Mouse (Mus musculus) inflammation-experienced regulatory T-cells, adult 6 months (primary cell): ENCODE results near the gene H2-M10.1. TPM values are rescaled to one million over a fixed set of nuclear protein-coding genes. Genes with fewer than 3 reads are reported as not detected.
"Not testable (repeated sequence)": the region's sequence is repeated elsewhere in the genome, so short reads cannot be mapped to it uniquely, and the experiment has no call there.

ENCODE experiments used
- ATAC-seq: one replicate; pipeline ENCODE4 v1.8.0; 2017
- polyA plus RNA-seq, 3 experiments: library from polyadenylated mRNA; unstranded; fragments of 100-300 nt; shearing (Covaris generic); gene quantifications; one replicate each; pipeline ENCODE4 v1.2.1; 2017

The H2-M10.1 gene
- polyA plus RNA-seq: not detected

DNA sequence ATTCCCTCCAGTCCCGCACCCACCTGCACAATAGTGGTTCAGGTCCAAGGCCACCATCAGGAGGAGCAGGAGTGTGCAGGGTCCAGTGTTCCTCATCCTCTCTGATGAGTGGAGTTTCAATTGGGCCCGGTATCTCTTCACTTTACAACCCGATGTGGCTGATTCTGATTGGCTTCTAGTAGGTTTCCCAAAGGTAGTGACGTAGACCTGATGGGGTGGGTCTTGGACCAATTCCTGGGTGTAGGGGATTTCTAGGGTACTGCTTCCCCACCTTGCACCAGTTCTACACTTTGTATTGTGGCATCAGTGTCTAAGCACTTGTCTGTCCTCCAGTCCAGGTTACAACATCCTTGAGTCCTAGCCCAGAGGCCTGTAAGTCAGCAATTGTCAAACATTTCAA is at the start of gene H2-M10.1:
Gene H2-M10.1, minus strand, starts transcription at position 101 of the 400 bp plus-strand sequence.
- no peak for ATAC-seq

DNA sequence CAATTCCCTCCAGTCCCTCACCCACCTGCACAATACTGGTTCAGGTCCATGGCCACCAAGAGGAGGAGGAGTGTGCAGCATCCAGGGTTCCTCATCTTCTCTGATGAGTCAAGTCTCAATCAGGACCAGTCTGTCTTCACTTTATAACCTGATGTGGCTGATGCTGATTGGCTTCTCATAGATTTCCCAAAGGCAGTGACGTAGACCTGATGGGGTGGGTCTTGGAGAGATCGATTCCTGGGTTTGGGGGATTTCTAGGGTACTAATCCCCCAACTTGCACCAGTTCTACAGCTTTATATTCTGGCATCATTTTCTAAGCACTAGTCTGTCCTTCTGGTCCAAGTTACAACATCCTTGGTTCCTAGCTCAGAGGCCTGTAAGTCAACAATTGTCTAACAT is 42.4 kb upstream of the H2-M10.1 start, which contains the start of gene H2-M10.3:
Gene H2-M10.3, minus strand, starts transcription at position 101 of the 400 bp plus-strand sequence.
- not testable (repeated sequence) for ATAC-seq

DNA sequence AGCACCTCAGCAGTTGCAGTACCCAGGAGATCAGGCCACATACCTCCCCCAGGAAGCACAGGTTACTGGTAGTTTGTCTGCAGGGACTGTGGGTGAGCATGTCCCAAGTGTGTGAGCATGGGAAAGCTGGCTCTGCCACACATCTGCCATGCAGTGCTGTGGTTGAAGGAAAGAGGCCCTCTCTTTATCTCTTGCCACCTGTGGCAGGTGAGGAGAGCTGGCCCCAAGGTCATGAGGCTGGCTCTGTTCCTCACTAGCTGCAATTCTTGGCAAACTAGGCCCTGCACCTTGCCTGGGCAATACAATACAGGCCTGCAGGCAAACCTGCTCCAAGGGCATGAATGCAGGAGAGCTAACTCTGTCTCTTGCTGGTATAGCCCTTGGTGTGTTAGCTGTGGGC is 36.4 kb upstream of the H2-M10.1 start:
- not testable (repeated sequence) for ATAC-seq

DNA sequence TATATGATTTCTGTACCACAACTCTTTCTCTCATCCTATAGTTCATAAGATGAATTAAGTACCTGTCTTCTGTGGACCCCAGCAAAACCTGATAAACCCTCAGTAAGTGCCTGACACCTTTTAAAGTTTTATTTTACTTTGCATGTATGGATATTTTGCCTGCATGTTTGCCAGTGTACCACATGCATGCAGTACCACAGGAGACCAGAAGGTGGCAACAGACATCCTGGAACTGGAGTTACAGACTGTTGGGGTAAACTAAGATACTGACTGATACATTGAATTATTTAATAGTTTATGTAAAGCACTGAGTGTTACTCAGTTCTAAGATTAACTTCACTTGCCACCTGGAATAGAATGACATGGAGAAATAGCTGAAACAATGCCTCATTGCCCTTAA is 31.6 kb upstream of the H2-M10.1 start:
- ATAC-seq: not testable (repeated sequence)

DNA sequence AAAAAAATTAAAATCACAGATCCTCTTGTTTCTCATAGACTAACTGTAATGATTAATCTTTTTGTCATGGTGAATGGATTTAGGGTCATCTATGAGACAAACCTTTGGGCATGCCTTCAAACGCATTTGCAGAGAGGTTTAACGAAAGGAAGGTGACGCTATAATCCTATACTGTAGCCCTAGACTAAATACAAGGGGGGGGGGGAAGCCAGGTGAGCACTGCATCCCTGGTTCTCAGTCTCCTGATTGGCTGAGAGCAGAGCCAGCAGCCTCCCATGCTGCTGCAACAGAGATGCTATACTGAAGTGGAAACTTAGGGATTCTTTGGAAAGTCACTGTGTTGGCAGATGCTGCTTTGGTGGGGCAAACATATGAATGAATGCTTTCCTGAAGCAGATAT is 29.8 kb upstream of the H2-M10.1 start:
- ATAC-seq: no peak

DNA sequence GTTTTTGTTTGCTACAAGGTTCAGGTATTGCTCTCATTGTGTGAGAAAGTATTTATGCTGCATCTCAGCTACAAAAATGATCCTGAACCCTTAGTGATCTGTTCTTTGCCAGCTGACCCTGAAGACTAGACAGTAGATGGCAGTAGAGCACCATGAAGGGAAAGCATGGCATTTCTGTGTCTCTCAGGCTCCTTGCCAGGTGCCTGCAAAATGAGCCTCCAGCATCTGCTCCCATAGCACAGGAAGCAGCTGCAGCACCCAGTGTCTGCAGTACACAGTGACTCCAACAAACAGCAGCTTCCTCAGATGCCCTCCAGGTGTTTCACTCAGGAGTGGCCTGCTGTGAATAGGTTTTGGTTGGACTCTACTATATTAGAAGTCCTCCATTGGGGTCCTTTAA is 29.4 kb upstream of the H2-M10.1 start:
- ATAC-seq: not testable (repeated sequence)

DNA sequence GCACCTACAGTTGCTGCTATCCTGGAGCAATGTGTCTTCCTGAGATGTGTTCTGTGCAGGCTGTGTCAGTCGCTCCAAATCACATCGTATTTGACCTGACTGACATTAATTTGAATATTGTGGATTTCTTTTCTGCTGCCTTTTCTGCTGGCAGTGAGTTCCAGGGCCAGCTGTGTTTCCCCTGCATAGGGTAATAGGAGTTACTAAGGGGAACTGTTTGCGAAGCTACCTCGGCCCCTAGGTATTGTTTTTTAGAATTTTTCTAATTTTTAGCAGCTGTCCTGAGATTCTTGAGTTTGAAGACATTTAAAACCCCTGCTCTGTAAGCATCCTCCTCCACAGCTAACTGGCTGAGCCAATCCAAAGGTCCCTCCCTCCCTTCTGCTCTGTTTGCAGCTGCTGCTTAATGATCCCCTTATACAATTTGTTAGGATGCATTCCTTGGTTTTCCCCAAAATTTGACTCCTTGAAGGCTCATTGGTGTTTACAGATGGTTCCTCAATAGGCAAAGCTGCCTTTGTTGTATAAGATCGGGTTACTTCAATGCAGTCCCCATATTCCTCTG is 10.2 kb downstream of the H2-M10.1 start:
- no peak for ATAC-seq

DNA sequence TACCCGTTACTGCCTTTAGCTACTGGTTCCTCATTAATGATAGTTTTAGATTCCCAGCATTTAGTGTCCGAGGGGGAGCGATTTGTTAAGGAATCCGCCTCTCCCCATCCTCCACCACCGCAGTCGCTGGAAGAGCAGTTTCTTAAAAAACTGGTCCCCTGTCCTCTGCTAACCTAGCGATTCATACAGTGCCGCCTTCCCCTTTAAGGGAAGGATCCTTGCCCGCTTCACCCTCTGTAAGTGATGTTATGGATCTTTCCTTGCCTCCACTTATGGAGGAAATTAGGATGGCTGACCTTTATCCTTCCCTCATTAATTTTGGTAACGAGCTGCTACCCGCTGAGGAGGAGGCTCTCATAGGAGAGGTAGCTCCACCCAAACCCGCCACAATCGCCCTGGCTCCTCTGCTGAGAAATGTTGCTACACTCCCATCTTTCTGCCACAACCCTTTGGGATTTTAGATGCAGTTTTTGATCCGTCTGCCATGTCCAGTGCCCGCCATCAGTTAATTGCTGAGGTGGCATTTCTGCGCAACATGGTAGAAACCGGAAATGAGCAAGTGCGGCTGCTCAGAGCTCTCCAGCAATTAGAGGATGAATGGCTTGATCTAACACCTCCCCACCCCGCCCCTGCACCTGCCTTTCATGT is 10.8 kb downstream of the H2-M10.1 start:
- peak; percentile 95 for ATAC-seq

DNA sequence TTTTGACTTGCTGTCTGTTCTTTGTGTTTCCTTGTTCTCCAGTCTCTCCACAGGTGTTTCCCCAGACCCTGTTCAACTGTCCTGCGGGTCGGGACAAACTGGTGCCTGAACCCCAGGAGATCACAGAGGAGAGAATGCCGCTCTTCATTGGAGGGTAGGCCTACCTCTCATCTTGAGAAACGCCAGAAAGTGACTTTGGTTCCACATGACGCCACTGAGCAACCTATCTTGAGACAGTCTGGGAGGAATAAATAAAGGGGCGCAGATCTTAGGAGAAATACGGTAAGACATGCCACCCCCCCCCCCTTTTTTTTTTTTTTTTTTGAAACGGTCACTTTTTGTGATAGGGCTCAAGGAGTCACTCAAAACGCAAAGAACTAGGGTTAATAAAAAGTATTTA is 11.4 kb downstream of the H2-M10.1 start:
- ATAC-seq: peak; percentile 18

DNA sequence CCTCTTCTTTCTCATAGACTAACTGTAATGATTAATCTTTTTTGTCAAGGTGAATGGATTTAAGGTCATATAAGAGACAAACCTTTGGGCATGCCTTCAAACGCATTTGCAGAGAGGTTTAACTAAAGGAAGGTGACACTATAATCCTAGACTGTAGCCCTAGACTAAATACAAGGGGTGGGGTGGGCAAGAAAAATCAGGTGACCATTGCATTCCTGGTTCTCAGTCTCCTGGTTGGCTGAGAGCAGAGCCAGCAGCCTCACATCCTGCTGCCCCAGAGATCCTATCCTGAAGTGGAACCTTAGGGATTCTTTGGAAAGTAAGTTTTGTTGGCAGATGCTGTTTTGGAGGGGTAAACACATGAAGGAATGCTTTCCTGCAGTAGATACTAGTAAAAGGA is 16.7 kb downstream of the H2-M10.1 start:
- ATAC-seq: no peak

DNA sequence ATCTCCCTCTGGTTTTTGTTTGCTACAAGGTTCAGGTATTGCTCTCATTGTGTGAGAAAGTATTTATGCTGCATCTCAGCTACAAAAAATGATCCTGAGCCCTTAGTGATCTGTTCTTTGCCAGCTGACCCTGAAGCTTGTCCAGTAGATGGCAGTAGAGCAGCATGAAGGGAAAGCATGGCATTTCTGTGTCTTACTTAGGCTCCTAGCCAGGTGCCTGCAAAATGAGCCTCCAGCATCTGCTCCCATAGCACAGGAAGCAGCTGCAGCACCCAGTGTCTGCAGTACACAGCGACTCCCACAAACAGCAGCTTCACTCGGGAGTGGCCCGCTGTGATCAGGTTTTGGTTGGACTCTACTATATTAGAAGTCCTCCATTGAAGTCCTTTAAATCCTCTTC is 17.1 kb downstream of the H2-M10.1 start:
- ATAC-seq: not testable (repeated sequence)

DNA sequence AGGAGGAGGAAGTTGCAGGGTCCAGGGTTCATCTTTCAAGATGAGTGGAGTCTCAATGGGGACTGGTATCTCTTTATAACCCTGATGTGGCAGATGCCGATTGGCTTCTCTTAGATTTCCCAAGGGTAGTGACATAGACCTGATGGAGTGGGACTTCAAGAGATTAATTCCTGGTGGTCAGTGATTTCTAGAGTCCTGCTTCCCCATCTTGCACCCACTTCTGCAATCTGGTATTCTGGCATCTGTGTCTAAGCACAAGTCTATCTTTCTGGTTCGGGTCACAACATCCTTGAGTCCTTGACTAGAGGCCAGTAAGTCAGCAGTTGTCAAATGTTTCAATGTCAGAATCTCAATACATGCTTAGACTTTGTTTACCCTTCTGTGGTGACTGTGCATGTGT is 39.6 kb downstream of the H2-M10.1 start, which contains the start of gene H2-M10.2:
Gene H2-M10.2, minus strand, starts transcription at position 101 of the 400 bp plus-strand sequence.
- ATAC-seq: no peak

DNA sequence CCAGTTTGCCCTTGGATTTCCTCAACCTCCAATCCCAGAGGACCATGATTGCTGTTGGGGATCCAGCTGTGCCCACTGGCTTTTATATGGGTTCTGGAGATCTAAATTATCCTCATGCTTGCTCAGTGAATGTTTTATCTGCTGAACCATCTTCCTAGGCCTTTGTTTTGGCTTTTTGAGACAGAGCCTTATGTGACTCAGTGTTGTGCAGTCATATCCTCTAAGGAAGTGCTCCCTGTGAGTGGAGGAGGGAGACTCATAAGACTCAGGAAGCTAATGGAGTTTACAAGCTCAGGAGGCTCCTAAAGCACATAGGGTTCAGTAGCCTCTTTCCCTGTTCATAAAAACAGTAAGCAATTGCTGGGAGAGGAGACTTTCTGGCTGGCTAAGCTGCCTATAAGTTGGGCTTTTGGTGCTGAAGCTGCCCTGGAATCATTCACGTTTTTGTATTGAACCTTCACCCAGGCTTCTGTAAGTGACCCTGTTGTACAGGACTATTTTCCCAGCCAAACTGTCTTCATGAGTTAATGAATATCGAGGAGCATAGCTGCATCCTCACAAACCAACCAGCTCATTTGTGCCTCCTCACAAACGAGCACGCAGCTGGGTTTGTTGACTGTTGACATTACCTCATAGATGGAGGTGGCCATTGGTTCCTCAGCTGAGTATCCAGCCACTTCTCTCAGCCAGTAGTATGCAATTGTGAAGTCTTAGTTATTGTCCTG is 44.3 kb downstream of the H2-M10.1 start:
- no peak for ATAC-seq

DNA sequence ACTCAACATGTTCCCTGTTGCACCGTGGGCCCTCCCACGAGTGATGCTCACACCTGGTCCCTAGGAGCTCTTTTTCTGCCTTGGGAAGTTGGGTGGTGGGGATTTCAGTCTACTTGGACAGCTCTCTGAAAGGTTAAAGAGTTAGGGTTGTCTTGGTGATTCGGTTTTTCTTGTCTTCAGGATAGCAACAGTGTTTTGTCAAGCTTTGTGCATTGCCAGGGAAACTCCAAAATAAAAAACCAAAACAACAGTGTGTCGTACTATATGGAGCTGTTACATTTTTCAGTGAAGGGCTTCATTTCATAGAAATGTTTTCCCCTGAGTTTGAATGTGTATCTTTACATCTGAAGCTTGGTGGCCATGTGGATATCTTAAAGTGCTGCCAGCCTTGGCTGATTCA is 51.2 kb downstream of the H2-M10.1 start:
- no peak for ATAC-seq

DNA sequence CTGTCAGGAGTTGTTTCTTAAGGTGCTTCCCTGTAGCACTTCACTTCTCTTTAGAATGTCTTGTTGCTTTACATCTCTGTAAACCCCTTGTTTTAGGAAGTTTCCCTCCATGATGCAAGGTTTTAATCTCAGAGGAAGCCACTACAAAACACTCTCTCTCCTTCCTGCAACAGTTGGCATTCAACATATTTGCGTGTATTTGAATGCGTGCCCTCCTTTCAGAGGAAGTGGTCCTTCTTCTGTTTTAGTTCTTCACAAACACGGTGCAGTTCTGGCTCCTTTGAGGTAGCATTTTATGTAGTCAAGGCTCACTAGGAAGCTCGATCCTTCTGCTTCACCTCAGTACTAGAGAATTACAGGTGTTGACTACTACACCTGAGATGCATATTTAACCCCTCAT is 52.2 kb downstream of the H2-M10.1 start:
- no peak for ATAC-seq

Other genes starting within 250 kb of the H2-M10.1 start
- 1 to 10 TPM; 1.8 to 5.8 (median 2.4) TPM for gene Gm19684, start 204.5 kb downstream of the H2-M10.1 start, polyA plus RNA-seq
- gene Gm7030, start 196.7 kb downstream of the H2-M10.1 start, polyA plus RNA-seq: 1 to 10 TPM in 1 of 3 experiments, not detected in 2; 1.3 TPM
- 1 to 10 TPM; 1.5 to 7.5 (median 4.7) TPM for gene Gm8909, start 157.6 kb downstream of the H2-M10.1 start, polyA plus RNA-seq
- gene H2-T3, start 135.9 kb downstream of the H2-M10.1 start, polyA plus RNA-seq: 1 to 10 TPM in 1 of 3 experiments, under 1 TPM in 1, not detected in 1; 0.67 to 6.8 TPM
- 100 to 1,000 TPM; 147 to 196 (median 194) TPM for gene Rpp21, start 68.1 kb downstream of the H2-M10.1 start, polyA plus RNA-seq
- 10 to 100 TPM; 10.1 to 20.8 (median 16.2) TPM for gene Trim39, start 53.9 kb downstream of the H2-M10.1 start, polyA plus RNA-seq
- not detected for gene H2-M10.2, start 39.7 kb downstream of the H2-M10.1 start, polyA plus RNA-seq
- gene H2-M10.3, start 42.3 kb upstream of the H2-M10.1 start, polyA plus RNA-seq: not detected
- gene H2-M10.4, start 136.2 kb upstream of the H2-M10.1 start, polyA plus RNA-seq: not detected
- not detected for gene H2-M11, start 220.9 kb upstream of the H2-M10.1 start, polyA plus RNA-seq